Mouse (Mus musculus): ENCODE results near the gene Gm10408. TPM values are rescaled to one million over a fixed set of nuclear protein-coding genes. Genes with fewer than 3 reads are reported as not detected.

Gm10408 gene
- total RNA-seq (2023; ENCODE audit: inconsistent age) = not detected in 4 replicates

GRCm38 (mm10) chr14:3449079-3449478 is at the start of gene Gm10408:
Gene Gm10408 (plus strand): TSS chr14:3449379.

GRCm38 (mm10) chr14:3412314-3412713 is 36.9 kb upstream of the Gm10408 start, which contains the start of gene Gm10409:
Gene Gm10409 (plus strand): TSS chr14:3412614.

GRCm38 (mm10) chr14:3427803-3428202 is 21.4 kb upstream of the Gm10408 start, which contains the start of gene Gm3005:
Gene Gm3005 (plus strand): TSS chr14:3428103.

Other genes starting within 250 kb of the Gm10408 start
- not detected in 4 replicates for gene D830030K20Rik, start 240.9 kb upstream of the Gm10408 start, total RNA-seq (2023; ENCODE audit: inconsistent age)
- not detected in 4 replicates for gene Gm2956, start 116.8 kb upstream of the Gm10408 start, total RNA-seq (2023; ENCODE audit: inconsistent age)
- gene Gm10413, start 54.3 kb upstream of the Gm10408 start, total RNA-seq (2023; ENCODE audit: inconsistent age) = not detected in 4 replicates
- gene Gm10409, start 36.8 kb upstream of the Gm10408 start, total RNA-seq (2023; ENCODE audit: inconsistent age) = not detected in 4 replicates
- gene Gm3005, start 21.3 kb upstream of the Gm10408 start, total RNA-seq (2023; ENCODE audit: inconsistent age) = not detected in 4 replicates
- not detected in 4 replicates for gene Gm3012, start 185.1 kb downstream of the Gm10408 start, total RNA-seq (2023; ENCODE audit: inconsistent age)
- gene Gm3020, start 202.7 kb downstream of the Gm10408 start, total RNA-seq (2023; ENCODE audit: inconsistent age) = not detected in 4 replicates
- gene Gm3043, start 239.4 kb downstream of the Gm10408 start, total RNA-seq (2023; ENCODE audit: inconsistent age) = not detected in 4 replicates

Measured in B cell, adult (primary cell).